ENCODE assay signal across 24 mouse cellular contexts in the genomic region with DNA sequence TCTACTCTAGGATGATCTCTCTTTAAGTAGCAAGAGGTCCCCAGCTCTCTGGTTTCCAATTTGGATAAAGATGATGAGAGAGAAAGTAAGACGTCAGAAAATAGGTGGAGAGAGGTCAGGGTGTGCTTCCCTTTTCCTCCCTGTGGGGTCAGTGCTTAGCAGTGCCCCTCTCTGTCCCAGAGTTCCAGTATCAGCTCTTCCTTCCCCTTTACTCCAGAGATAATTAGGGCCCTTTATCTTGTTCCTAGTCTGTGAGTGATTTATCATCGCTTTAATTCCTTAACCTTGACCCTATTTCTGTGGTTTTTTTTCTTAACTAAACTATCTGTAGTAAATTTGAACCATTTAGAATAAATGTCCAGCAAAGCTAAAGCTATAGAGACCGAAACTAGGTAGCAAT. TPM values are rescaled to one million over a fixed set of nuclear protein-coding genes. Genes with fewer than 3 reads are reported as not detected.
"Had no signal": no experiment of that assay in that cellular context is flagged by ENCODE, and none has a peak within 500 bp of the region (broad histone marks: within the 10 kb centered on the region; RNA-seq: fewer than 3 reads in every experiment).

No protein-coding gene starts in this region.

- H3K9me3 ChIP-seq: heart, embryonic 10.5 days; heart, embryonic 12.5 days; hindbrain, embryonic 10.5 days; hindbrain, embryonic 12.5 days; intestine, embryonic 15.5 days; limb, embryonic 10.5 days; limb, embryonic 12.5 days; liver, embryonic 13.5 days had no signal

- H3K4me1 ChIP-seq: limb, embryonic 12.5 days had no signal

- H3K27ac ChIP-seq: heart, embryonic 10.5 days; hindbrain, embryonic 10.5 days; hindbrain, embryonic 12.5 days; hindbrain, embryonic 14.5 days; intestine, embryonic 15.5 days; layer of hippocampus, adult 2 months; left cerebral cortex, adult 2 months; limb, embryonic 10.5 days; limb, embryonic 12.5 days had no signal

- H3K36me3 ChIP-seq: heart, embryonic 10.5 days; heart, embryonic 12.5 days; hindbrain, embryonic 10.5 days; hindbrain, embryonic 12.5 days; intestine, embryonic 15.5 days; limb, embryonic 10.5 days; limb, embryonic 12.5 days; liver, embryonic 13.5 days had no signal

- H3K4me3 ChIP-seq: heart, embryonic 10.5 days; heart, embryonic 12.5 days; hindbrain, embryonic 10.5 days; hindbrain, embryonic 12.5 days; intestine, embryonic 15.5 days; layer of hippocampus, adult 2 months; left cerebral cortex, adult 2 months; limb, embryonic 10.5 days; limb, embryonic 12.5 days; liver, embryonic 13.5 days had no signal

- H3K4me2 ChIP-seq: heart, embryonic 12.5 days; hindbrain, embryonic 12.5 days; hindbrain, embryonic 14.5 days; intestine, embryonic 15.5 days; limb, embryonic 12.5 days; liver, embryonic 13.5 days had no signal

- ATAC-seq: hindbrain, embryonic 16.5 days; inflammation-experienced regulatory T-cells, adult 6 months; intestine, embryonic 15.5 days; intestine, postnatal 0 days had no signal

- DNase-seq: gastrocnemius, postnatal 14 days; heart, adult 18-20 months; heart, postnatal 10 days; heart, postnatal 4 days; kidney, adult 18-20 months; kidney, adult 8-10 months; kidney, postnatal 10 days; kidney, postnatal 25 days; kidney, postnatal 4 days; liver, embryonic 13.5 days had no signal

- H3K27me3 ChIP-seq: heart, embryonic 12.5 days; hindbrain, embryonic 12.5 days; intestine, embryonic 15.5 days; limb, embryonic 12.5 days; liver, embryonic 13.5 days had no signal

- H3K9ac ChIP-seq: heart, embryonic 12.5 days; hindbrain, embryonic 12.5 days; hindbrain, embryonic 14.5 days; intestine, embryonic 15.5 days; limb, embryonic 12.5 days; liver, embryonic 13.5 days had no signal

RNA-seq across cellular contexts. Expression of a gene that starts 3.5 kb away (rescaled TPM):
- polyA plus RNA-seq: limb, embryonic 10.5 days had no signal

RNA-seq across cellular contexts. Expression of a gene that starts 43.6 kb away (rescaled TPM):
- polyA plus RNA-seq: heart, embryonic 14.5 days; limb, embryonic 10.5 days; limb, embryonic 12.5 days had no signal
